Mouse (Mus musculus): Measurements from ENCODE around the gene Clk4.

Clk4 gene

GRCm38 (mm10) chr11:51261680-51262219, at the start of gene Clk4:
Gene Clk4 (plus strand): TSS chr11:51261730.
- DNase-seq (ENCODE audit: low spot score in 2 of 2): no peak

DNA sequence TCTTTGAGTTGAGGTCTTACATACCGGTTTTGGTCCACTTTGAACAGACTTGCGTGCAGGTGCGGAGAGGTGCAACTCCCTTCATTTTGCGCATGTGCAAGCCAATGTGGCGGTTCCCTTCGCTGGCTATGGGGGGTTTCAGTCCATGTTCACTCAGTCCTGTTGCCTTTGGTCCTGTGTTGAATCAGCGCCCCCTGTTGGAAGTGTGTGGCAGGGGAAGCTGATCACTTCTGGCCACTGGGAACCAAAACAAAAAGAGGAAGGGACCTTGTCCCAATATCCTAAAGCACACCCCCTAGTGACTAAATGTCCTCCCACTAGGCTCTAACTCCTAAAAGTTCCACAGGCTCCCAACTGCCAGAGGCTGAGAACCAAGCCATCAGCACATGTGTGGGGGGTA, 47.5 kb upstream of the Clk4 start:
- DNase-seq (ENCODE audit: low spot score in 2 of 2): no peak

- no peak for DNase-seq (ENCODE audit: low spot score in 2 of 2)
These were observed 42.0 kb upstream of the Clk4 start for GRCm38 (mm10) chr11:51219396-51219980.

DNA sequence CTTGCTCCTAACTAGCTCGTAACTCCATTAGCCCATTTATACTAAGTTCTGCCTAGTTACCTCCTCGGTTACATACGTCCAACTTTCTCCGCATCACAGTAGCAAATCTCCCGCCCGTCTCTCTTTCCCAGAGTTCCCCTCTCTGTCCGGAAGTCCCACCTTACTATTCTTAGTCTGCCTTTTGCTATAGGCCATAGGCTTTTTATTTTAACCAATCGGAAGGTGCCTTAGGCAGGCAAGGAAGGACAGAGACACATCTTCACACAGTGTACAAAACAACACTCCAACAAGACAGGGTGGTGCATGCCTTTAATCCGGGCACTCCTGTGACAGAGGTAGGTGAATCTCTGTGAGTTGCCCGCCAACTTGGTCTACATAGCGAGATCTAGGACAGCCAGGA, 41.2 kb upstream of the Clk4 start, which contains the start of gene Gm12569:
TSS of gene Gm12569 (plus strand) at position 166 of the 400 bp plus-strand sequence.
- DNase-seq (ENCODE audit: low spot score in 2 of 2): no peak

GRCm38 (mm10) chr11:51227104-51227503, 34.4 kb upstream of the Clk4 start:
- DNase-seq (ENCODE audit: low spot score in 2 of 2): peak; percentile 20 to 32

- no peak for DNase-seq (ENCODE audit: low spot score in 2 of 2)
These were observed 26.9 kb upstream of the Clk4 start for GRCm38 (mm10) chr11:51234626-51235025.

GRCm38 (mm10) chr11:51242897-51243296, 18.6 kb upstream of the Clk4 start:
- no peak for DNase-seq (ENCODE audit: low spot score in 2 of 2)

DNA sequence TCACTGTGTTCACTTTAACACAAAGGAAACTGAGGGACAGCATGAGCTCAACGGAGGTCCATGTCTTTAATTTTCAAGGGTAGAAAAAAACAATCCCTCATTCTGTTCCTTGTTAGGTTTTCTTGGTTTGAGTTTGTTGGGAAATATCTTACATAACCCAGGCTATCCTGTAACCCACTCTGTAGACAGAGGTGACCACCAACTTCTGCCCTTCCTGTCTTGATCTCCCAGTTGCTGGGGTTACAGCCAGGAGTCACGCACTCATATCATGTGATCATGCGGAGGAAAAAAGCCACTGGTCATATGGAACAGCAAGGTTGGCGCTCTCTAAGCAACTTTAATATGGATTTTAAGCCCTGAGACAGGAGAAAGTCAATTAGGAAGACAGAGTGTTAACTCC, 4.5 kb upstream of the Clk4 start:
- DNase-seq (ENCODE audit: low spot score in 2 of 2): no peak

DNA sequence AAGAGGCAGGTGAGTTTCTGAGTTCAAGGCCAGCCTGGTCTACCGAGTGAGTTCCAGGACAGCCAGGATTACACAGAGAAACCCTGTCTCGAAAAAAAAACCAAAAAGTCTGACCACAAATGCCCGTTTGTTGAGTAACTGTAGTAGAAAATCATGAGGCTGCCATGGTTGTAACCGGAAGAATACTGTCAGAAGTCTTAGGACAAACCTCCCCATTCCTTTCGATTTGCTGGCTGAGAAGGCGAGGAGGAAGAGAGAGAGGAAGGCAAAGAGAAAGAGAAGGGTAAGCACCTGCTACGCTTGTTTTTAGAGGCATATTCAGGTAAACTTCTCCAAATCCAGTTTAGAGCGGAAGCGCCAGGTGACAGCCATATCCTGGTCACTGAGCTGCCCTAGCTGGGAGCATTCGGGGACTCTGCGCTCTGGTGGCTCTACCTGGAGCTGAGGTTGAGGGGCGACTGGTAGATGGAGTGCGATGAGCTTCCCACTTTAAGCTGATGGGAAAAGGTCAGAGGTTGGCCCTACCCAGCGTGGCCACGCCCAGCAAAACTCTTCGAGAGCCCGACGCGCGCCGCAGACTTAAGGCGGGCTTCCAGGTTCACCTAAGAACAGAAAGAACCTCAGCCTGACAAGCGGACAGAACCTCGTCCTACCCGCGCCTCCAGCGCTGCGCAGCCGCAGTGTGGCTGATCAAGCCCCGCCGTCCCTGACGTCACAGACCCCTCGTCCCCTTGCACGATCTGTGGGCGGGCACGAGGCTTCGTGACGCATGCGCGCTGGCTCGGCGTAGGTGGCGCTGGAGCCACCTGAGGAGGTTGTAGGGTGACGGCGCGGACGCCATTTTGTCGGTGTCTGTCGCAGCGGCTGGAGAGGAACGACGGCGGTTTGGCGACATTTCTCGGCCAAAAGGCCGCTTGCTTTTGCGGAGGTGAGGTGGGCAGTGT, 1.1 kb downstream of the Clk4 start, which contains the start of gene BC049762:
TSS of gene BC049762 (minus strand) at position 705 of the 944 bp plus-strand sequence.
- DNase-seq (ENCODE audit: low spot score in 2 of 2): peak; percentile 97

DNA sequence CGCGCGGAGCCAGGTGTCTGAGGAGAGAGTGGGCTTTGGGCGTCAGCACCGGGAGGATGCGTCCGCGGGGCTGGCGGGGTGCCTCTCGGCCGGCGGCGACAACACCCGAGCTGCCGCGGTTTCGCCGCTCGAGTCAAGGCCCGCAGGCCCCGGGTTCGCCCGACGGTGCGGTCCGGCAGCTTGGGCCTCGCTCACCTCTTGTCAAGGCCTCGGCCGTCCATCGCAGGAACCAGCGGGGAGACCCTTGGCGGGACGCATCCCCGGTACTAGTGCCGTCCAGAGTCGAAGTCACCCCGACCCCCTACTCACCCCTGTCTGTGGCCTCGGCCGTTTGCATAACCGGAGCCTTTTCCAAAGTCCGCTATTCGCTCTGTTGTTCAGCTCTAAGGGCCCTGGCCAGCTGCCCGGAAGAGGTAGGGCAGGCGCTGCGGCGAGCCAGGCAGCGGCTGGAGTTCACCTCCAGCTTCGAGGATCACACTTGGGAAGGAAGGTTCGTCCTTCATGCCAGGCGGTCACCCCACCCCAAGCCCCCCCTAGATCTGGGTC, 1.8 kb downstream of the Clk4 start:
- peak in 1 of 2 experiments; percentile 17 for DNase-seq (ENCODE audit: low spot score in 2 of 2)

DNA sequence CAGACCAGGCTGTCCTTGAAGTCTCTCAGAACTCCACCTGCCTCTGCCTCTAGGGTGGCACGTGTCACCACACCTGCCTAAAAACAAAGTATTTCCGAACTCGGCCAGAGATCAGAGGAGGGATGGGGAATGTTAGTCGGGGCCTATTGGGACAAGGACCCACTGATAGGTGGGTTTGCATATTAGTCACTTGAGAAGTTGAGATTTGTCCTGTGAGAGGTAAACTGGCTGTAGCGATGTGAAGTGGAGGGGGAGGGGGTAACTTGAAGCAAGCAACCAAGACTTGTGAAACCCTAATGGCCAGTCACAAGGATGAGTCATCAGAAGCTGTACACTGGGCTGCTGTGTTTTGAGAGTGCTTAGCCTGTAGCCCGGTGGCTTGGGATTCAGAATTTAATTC, 2.8 kb downstream of the Clk4 start:
- DNase-seq (ENCODE audit: low spot score in 2 of 2): no peak

GRCm38 (mm10) chr11:51265326-51265725, 3.8 kb downstream of the Clk4 start:
- no peak for DNase-seq (ENCODE audit: low spot score in 2 of 2)

- no peak for DNase-seq (ENCODE audit: low spot score in 2 of 2)
These were observed 12.9 kb downstream of the Clk4 start for GRCm38 (mm10) chr11:51274418-51274817.

DNA sequence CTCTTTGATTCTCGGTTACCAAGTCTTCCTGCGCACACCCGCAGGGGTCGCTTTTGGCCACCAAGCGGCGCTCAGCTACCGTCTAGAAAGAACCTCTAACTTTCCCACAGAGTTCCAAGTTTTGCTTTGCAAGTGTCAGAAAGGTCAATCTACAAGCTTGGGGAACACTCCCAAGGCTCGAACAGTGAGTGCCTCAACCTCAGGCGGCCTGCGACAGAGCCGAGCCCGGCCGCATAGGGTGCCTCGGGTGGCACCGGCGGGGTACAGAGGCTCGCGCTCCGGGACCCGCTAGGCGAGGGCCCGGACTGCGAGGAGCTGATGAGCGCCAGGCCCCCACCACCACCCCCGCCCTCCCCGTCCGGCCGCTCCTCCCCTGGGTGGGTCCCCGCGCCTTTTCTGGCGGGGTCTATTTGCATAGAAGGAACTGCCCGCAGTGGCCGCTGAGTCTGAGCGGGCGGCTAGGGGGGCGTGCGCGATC, 28.1 kb downstream of the Clk4 start, which contains the start of gene Col23a1:
TSS of gene Col23a1 (plus strand) at position 357 of the 478 bp plus-strand sequence.
- peak; percentile 61 to 64 for DNase-seq (ENCODE audit: low spot score in 2 of 2)

DNA sequence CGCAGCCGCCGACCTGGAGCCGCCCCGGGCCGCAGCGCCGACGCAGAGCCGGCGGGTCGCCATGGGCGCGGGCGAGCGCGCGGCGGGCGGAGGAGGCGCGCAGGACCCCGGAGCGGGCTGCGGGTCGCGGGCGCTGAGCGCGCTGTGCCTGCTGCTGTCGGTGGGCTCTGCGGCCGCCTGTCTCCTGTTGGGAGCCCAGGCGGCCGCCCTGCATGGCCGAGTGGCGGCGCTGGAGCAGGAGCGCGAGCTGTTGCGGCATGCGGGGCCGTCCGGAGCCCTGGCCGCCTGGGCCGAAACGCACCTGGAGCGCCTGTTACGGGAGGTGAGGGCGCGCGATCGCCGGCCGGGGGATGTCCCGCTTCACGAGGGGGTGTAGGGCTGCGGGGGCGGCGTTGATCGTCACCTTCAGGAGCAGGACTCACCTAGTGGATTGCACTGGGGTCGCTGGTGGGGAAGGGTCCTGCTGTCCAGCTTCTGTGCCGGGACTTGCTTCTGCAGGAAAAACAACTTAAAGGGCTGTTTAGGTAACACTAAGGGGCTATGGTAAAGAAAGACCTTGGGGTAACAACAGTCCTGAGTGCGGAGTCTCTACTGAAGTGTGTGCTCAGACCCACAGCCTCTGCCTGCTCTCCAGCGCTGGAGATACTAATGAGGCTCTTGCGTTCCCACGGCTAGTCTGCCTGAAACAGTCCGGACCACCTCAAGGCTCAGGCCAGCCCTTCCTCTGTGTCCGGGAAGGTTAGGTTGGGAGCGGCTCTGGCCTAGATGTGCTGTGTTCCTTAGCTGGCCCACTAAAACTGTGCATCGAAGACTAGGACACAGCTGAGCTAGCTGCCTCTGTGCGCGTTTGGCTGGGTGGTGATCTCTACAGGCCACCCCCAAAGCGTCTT, 28.8 kb downstream of the Clk4 start:
- no peak for DNase-seq (ENCODE audit: low spot score in 2 of 2)

GRCm38 (mm10) chr11:51293956-51294530, 32.5 kb downstream of the Clk4 start:
- no peak for DNase-seq (ENCODE audit: low spot score in 2 of 2)

GRCm38 (mm10) chr11:51295742-51296141, 34.2 kb downstream of the Clk4 start:
- no peak for DNase-seq (ENCODE audit: low spot score in 2 of 2)

DNA sequence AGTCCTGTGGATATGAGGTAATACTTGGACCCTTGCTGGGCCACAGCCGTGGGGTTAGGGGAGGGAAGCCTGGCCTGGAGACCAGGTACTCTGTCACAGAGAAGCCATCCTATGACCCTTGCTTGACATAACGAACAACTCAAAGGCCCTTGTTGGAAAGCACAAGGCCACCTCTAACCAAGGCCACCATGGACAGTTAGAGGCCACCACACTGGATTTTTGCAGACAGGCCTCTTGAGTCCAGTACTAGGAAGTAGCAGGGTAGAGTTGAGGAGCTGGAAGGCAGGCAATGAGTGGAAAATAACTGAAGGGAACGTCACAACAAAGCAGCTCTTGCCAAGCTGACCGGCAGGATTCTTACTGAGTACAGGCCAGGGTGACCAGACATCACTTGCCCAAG, 37.2 kb downstream of the Clk4 start:
- DNase-seq (ENCODE audit: low spot score in 2 of 2): no peak

DNA sequence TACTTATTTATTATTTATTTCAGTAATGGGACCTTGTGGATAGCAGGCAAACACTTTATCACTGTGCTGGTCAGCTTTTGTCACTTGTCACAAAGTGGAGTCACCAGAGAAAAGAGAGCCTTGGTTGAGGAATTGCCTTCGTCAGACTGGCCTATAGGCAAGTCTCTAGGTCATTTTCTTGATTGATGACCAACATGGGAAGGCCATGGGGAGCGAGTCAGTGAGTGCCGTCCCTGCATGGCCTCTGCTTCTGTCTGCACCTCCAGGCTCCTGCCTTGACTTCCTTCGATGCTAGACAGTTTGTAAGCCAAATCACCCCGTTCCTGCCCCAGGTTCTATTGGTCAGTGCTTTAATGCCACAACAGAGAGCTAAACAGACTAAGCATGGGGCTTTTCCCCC, 40.9 kb downstream of the Clk4 start:
- DNase-seq (ENCODE audit: low spot score in 2 of 2): no peak

GRCm38 (mm10) chr11:51303981-51304553, 42.5 kb downstream of the Clk4 start:
- no peak for DNase-seq (ENCODE audit: low spot score in 2 of 2)

All from frontal cortex, postnatal 25 days (tissue).